Mouse (Mus musculus): ENCODE data around the gene Ms4a10. TPM values are rescaled to one million over a fixed set of nuclear protein-coding genes. Genes with fewer than 3 reads are reported as not detected.

The Ms4a10 gene
- polyA plus RNA-seq (2015; fragmentation: Nextera tagmentation; extraction: Ambion mirVana): not detected in 2 replicates

- Histone ChIP-seq H3K36me3 (ENCODE audit: control insufficient read depth, insufficient read depth, low read length) (no peaks in the 10 kb centered on the region), H3K9ac (ENCODE audit: low read depth, low read length) (no peak within 1 kb of the TSS), H3K4me3 (ENCODE audit: low read depth, low read length) (no peak within 1 kb of the TSS), H3K9me3 (replicated peaks; ENCODE audit: control insufficient read depth, low read length, poor library complexity, severe bottlenecking) (no peaks in the 10 kb centered on the region), H3K4me2 (ENCODE audit: low read length) (no peak within 1 kb of the TSS), H3K4me1 (ENCODE audit: control insufficient read depth, insufficient read depth, low read length) (no peaks in the 10 kb centered on the region), H3K27me3 (ENCODE audit: control insufficient read depth, insufficient read depth, low read depth, low read length) (no peaks in the 10 kb centered on the region), H3K27ac (ENCODE audit: low read length) (no peak within 1 kb of the TSS)
- WGBS: 68% methylated on average over 4 of the region's 4 CpGs
- ATAC-seq: no peak
Measured at GRCm38 (mm10) chr19:10974238-10974865, at the start of gene Ms4a10. TSS of gene Ms4a10 (minus strand) at chr19:10974670.

- Histone ChIP-seq H3K4me2 (ENCODE audit: low read length) (no peak overlapping the region), H3K27ac (ENCODE audit: low read length) (no peak overlapping the region), H3K4me3 (ENCODE audit: low read depth, low read length) (no peak overlapping the region), H3K9ac (ENCODE audit: low read depth, low read length) (no peak overlapping the region), H3K4me1 (ENCODE audit: control insufficient read depth, insufficient read depth, low read length) (no peaks in the 10 kb centered on the region), H3K9me3 (replicated peaks; ENCODE audit: control insufficient read depth, low read length, poor library complexity, severe bottlenecking) (no peaks in the 10 kb centered on the region; the same call in 1 of the 2 replicates), H3K36me3 (ENCODE audit: control insufficient read depth, insufficient read depth, low read length) (no peaks in the 10 kb centered on the region), H3K27me3 (ENCODE audit: control insufficient read depth, insufficient read depth, low read depth, low read length) (no peaks in the 10 kb centered on the region)
- ATAC-seq: no peak
Measured at GRCm38 (mm10) chr19:11022382-11022781, 47.9 kb upstream of the Ms4a10 start.

GRCm38 (mm10) chr19:11017891-11018290 is 43.4 kb upstream of the Ms4a10 start, which contains the start of gene Ms4a18:
TSS of gene Ms4a18 (minus strand) at chr19:11018031.
- no peaks in the 10 kb centered on the region for H3K4me1 ChIP-seq (ENCODE audit: control insufficient read depth, insufficient read depth, low read length)
- no peaks in the 10 kb centered on the region for H3K36me3 ChIP-seq (ENCODE audit: control insufficient read depth, insufficient read depth, low read length)
- no peak within 1 kb of the TSS for H3K4me2 ChIP-seq (ENCODE audit: low read length)
- H3K27me3 ChIP-seq (ENCODE audit: control insufficient read depth, insufficient read depth, low read depth, low read length): no peaks in the 10 kb centered on the region
- H3K9ac ChIP-seq (ENCODE audit: low read depth, low read length): no peak within 1 kb of the TSS
- ATAC-seq: no peak
- no peaks in the 10 kb centered on the region for H3K9me3 ChIP-seq (replicated peaks; ENCODE audit: control insufficient read depth, low read length, poor library complexity, severe bottlenecking)
- no peak within 1 kb of the TSS for H3K27ac ChIP-seq (ENCODE audit: low read length)
- 95% methylated on average over 3 of the region's 3 CpGs for WGBS
- H3K4me3 ChIP-seq (ENCODE audit: low read depth, low read length): no peak within 1 kb of the TSS

GRCm38 (mm10) chr19:11017251-11017650 is 42.8 kb upstream of the Ms4a10 start:
- no peak overlapping the region for H3K9ac ChIP-seq (ENCODE audit: low read depth, low read length)
- no peaks in the 10 kb centered on the region for H3K36me3 ChIP-seq (ENCODE audit: control insufficient read depth, insufficient read depth, low read length)
- WGBS: 76% methylated on average over 2 of the region's 2 CpGs
- no peak overlapping the region for H3K4me2 ChIP-seq (ENCODE audit: low read length)
- no peak overlapping the region for H3K4me3 ChIP-seq (ENCODE audit: low read depth, low read length)
- no peaks in the 10 kb centered on the region for H3K4me1 ChIP-seq (ENCODE audit: control insufficient read depth, insufficient read depth, low read length)
- H3K27ac ChIP-seq (ENCODE audit: low read length): no peak overlapping the region
- no peaks in the 10 kb centered on the region for H3K27me3 ChIP-seq (ENCODE audit: control insufficient read depth, insufficient read depth, low read depth, low read length)
- ATAC-seq: no peak
- no peaks in the 10 kb centered on the region for H3K9me3 ChIP-seq (replicated peaks; ENCODE audit: control insufficient read depth, low read length, poor library complexity, severe bottlenecking)

- no peaks in the 10 kb centered on the region for H3K27me3 ChIP-seq (ENCODE audit: control insufficient read depth, insufficient read depth, low read depth, low read length)
- H3K36me3 ChIP-seq (ENCODE audit: control insufficient read depth, insufficient read depth, low read length): no peaks in the 10 kb centered on the region
- ATAC-seq: no peak
- H3K9ac ChIP-seq (ENCODE audit: low read depth, low read length): no peak overlapping the region
- no peak overlapping the region for H3K4me2 ChIP-seq (ENCODE audit: low read length)
- H3K4me3 ChIP-seq (ENCODE audit: low read depth, low read length): no peak overlapping the region
- H3K4me1 ChIP-seq (ENCODE audit: control insufficient read depth, insufficient read depth, low read length): no peaks in the 10 kb centered on the region
- 72% methylated on average over 1 of the region's 1 CpGs for WGBS
- no peaks in the 10 kb centered on the region for H3K9me3 ChIP-seq (replicated peaks; ENCODE audit: control insufficient read depth, low read length, poor library complexity, severe bottlenecking)
- H3K27ac ChIP-seq (ENCODE audit: low read length): no peak overlapping the region
Measured at GRCm38 (mm10) chr19:11015998-11016397, 41.5 kb upstream of the Ms4a10 start.

- no peaks in the 10 kb centered on the region for H3K27me3 ChIP-seq (ENCODE audit: control insufficient read depth, insufficient read depth, low read depth, low read length)
- no peaks in the 10 kb centered on the region for H3K9me3 ChIP-seq (replicated peaks; ENCODE audit: control insufficient read depth, low read length, poor library complexity, severe bottlenecking)
- H3K4me3 ChIP-seq (ENCODE audit: low read depth, low read length): no peak overlapping the region
- no peak overlapping the region for H3K9ac ChIP-seq (ENCODE audit: low read depth, low read length)
- no peak for ATAC-seq
- H3K4me2 ChIP-seq (ENCODE audit: low read length): no peak overlapping the region
- no peaks in the 10 kb centered on the region for H3K4me1 ChIP-seq (ENCODE audit: control insufficient read depth, insufficient read depth, low read length)
- no peaks in the 10 kb centered on the region for H3K36me3 ChIP-seq (ENCODE audit: control insufficient read depth, insufficient read depth, low read length)
- H3K27ac ChIP-seq (ENCODE audit: low read length): no peak overlapping the region
Measured at GRCm38 (mm10) chr19:11015468-11015867, 41.0 kb upstream of the Ms4a10 start.

- WGBS: 86% methylated on average over 7 of the region's 7 CpGs
- ATAC-seq: no peak
- no peak within 1 kb of the TSS for H3K4me2 ChIP-seq (ENCODE audit: low read length)
Measured at GRCm38 (mm10) chr19:10993150-10993549, 18.7 kb upstream of the Ms4a10 start, which contains the start of gene Ms4a15. TSS of gene Ms4a15 (minus strand) at chr19:10993250.

GRCm38 (mm10) chr19:10991911-10992310 is 17.4 kb upstream of the Ms4a10 start:
- H3K9ac ChIP-seq (ENCODE audit: low read depth, low read length): no peak overlapping the region
- H3K27me3 ChIP-seq (ENCODE audit: control insufficient read depth, insufficient read depth, low read depth, low read length): no peaks in the 10 kb centered on the region
- ATAC-seq: no peak
- no peak overlapping the region for H3K4me2 ChIP-seq (ENCODE audit: low read length)
- no peaks in the 10 kb centered on the region for H3K4me1 ChIP-seq (ENCODE audit: control insufficient read depth, insufficient read depth, low read length)
- no peak overlapping the region for H3K27ac ChIP-seq (ENCODE audit: low read length)
- H3K9me3 ChIP-seq (replicated peaks; ENCODE audit: control insufficient read depth, low read length, poor library complexity, severe bottlenecking): no peaks in the 10 kb centered on the region
- no peaks in the 10 kb centered on the region for H3K36me3 ChIP-seq (ENCODE audit: control insufficient read depth, insufficient read depth, low read length)
- no peak overlapping the region for H3K4me3 ChIP-seq (ENCODE audit: low read depth, low read length)

More at GRCm38 (mm10) chr19:10993150-10993549, 18.7 kb upstream of the Ms4a10 start, which contains the start of gene Ms4a15:
- no peak within 1 kb of the TSS for H3K27ac ChIP-seq (ENCODE audit: low read length)
- no peaks in the 10 kb centered on the region for H3K9me3 ChIP-seq (replicated peaks; ENCODE audit: control insufficient read depth, low read length, poor library complexity, severe bottlenecking)
- no peak within 1 kb of the TSS for H3K9ac ChIP-seq (ENCODE audit: low read depth, low read length)
- H3K4me1 ChIP-seq (ENCODE audit: control insufficient read depth, insufficient read depth, low read length): no peaks in the 10 kb centered on the region
- H3K27me3 ChIP-seq (ENCODE audit: control insufficient read depth, insufficient read depth, low read depth, low read length): no peaks in the 10 kb centered on the region
- no peak within 1 kb of the TSS for H3K4me3 ChIP-seq (ENCODE audit: low read depth, low read length)
- no peaks in the 10 kb centered on the region for H3K36me3 ChIP-seq (ENCODE audit: control insufficient read depth, insufficient read depth, low read length)

- 81% methylated on average over 1 of the region's 1 CpGs for WGBS
- no peak for ATAC-seq
- Histone ChIP-seq H3K4me1 (ENCODE audit: control insufficient read depth, insufficient read depth, low read length) (no peaks in the 10 kb centered on the region), H3K36me3 (ENCODE audit: control insufficient read depth, insufficient read depth, low read length) (no peaks in the 10 kb centered on the region), H3K27me3 (ENCODE audit: control insufficient read depth, insufficient read depth, low read depth, low read length) (no peaks in the 10 kb centered on the region), H3K4me3 (ENCODE audit: low read depth, low read length) (no peak overlapping the region), H3K27ac (ENCODE audit: low read length) (no peak overlapping the region), H3K9me3 (replicated peaks; ENCODE audit: control insufficient read depth, low read length, poor library complexity, severe bottlenecking) (no peaks in the 10 kb centered on the region), H3K4me2 (ENCODE audit: low read length) (no peak overlapping the region), H3K9ac (ENCODE audit: low read depth, low read length) (no peak overlapping the region)
Measured at GRCm38 (mm10) chr19:10990751-10991150, 16.3 kb upstream of the Ms4a10 start.
